9 mouse cellular contexts compared by ENCODE assay signal in genomic region chr1:184266051-184266450, GRCm38 (mm10).
A peak's percentile ranks its signal among the peaks of the same experiment; 100 is the strongest.
DNase-seq lines count a peak whose midpoint lies in the region; ATAC-seq and TF ChIP-seq lines count a peak whose summit lies in the region.
"Had no signal": no experiment of that assay in that cellular context is flagged by ENCODE, and none has a peak within 500 bp of the region (broad histone marks: within the 10 kb centered on the region; RNA-seq: fewer than 3 reads in every experiment).

No protein-coding gene starts in this region.

- no peaks in the 10 kb centered on the region for H3K9me3 ChIP-seq in liver, postnatal 0 days (ENCODE audit: low read length)
- H3K9me3 ChIP-seq: liver, embryonic 15.5 days had no signal

- no peak overlapping the region for H3K4me2 ChIP-seq in liver, postnatal 0 days (ENCODE audit: low read depth, low read length)
- H3K4me2 ChIP-seq: liver, embryonic 15.5 days had no signal

- 18% methylated on average over 8 of the region's 8 CpGs for WGBS in liver, postnatal 0 days (ENCODE audit: insufficient replicate concordance)

- TF ChIP-seq CTCF in liver, postnatal 0 days (IDR thresholded peaks at IDR 0.05; ENCODE audit: low read depth): peak; percentile 97

- H3K9ac ChIP-seq in liver, postnatal 0 days (replicated peaks): no peak overlapping the region
- H3K9ac ChIP-seq: liver, embryonic 15.5 days had no signal

- no peaks in the 10 kb centered on the region for H3K36me3 ChIP-seq in liver, postnatal 0 days (replicated peaks; ENCODE audit: insufficient read depth, low read length)
- H3K36me3 ChIP-seq: liver, embryonic 15.5 days had no signal

- no peak overlapping the region for H3K27ac ChIP-seq in liver, postnatal 0 days (ENCODE audit: low read depth)
- H3K27ac ChIP-seq: liver, embryonic 15.5 days had no signal

- peaks cover 3% of the 10 kb centered on the region; the same call in 1 of the 2 replicates for H3K27me3 ChIP-seq in liver, postnatal 0 days (ENCODE audit: insufficient read depth, low read length)

- no peaks in the 10 kb centered on the region for H3K4me1 ChIP-seq in liver, postnatal 0 days (ENCODE audit: insufficient read depth)
- H3K4me1 ChIP-seq: liver, embryonic 15.5 days had no signal

- DNase-seq in CD4-positive helper T cell, adult 2 months (ENCODE audit: low read depth, low spot score): peak; percentile 63
- DNase-seq in R1 (ENCODE audit: low read depth, low spot score): peak; percentile 73
- DNase-seq in cerebellum, postnatal 14 days: peak; percentile 67 to 72
- peak; percentile 70 for DNase-seq in gastrocnemius, postnatal 14 days
- peak; percentile 71 to 73 for DNase-seq in kidney, postnatal 25 days
- DNase-seq in liver, postnatal 0 days: peak; percentile 55
- DNase-seq in right cerebral cortex, adult 2 months (ENCODE audit: low spot score in 2 of 2): peak; percentile 66 to 69
- peak; percentile 31 for DNase-seq in urinary bladder, adult 2 months (ENCODE audit: low spot score)

- peak; percentile 35; the same call in 1 of the 2 replicates for ATAC-seq in liver, postnatal 0 days

- intact Hi-C loops in gastrocnemius, postnatal 14 days (cut with DNase I; ENCODE audit: low total_unique reads): loop anchor here (5.0 to 10.0 kb wide), 3 partner anchors 179 to 509 kb away; no protein-coding TSS in a partner anchor

- TF ChIP-seq EP300 in liver, postnatal 0 days (IDR thresholded peaks at IDR 0.05; ENCODE audit: low read depth): no peak

- no peak overlapping the region for H3K4me3 ChIP-seq in liver, postnatal 0 days (ENCODE audit: low read depth, low read length)
- H3K4me3 ChIP-seq: liver, embryonic 15.5 days had no signal
